Mouse (Mus musculus) layer of hippocampus, adult 8-10 months (tissue): ENCODE data around the gene Gm28230. TPM values are rescaled to one million over a fixed set of nuclear protein-coding genes. Genes with fewer than 3 reads are reported as not detected.

Experiments
- DNase-seq, 2 experiments: peaks; one replicate each; pipeline ENCODE4 v3.0.0; 2022; ENCODE audit warnings: low spot score in 2 of 2
- total RNA-seq, 4 experiments: library from RNA; stranded (reverse); gene quantifications; 2 replicates each; pipeline ENCODE4 v1.2.4; 2022

Gm28230 gene
- total RNA-seq, 4 experiments from 2014 or later: not detected

GRCm38 (mm10) chr2:74722949-74723348 lies 3.6 kb upstream of the Gm28230 start:
- no peak for DNase-seq

GRCm38 (mm10) chr2:74724244-74725015 lies 2.1 kb upstream of the Gm28230 start:
- DNase-seq: no peak

GRCm38 (mm10) chr2:74725171-74725570 lies 1.4 kb upstream of the Gm28230 start:
- DNase-seq: no peak

GRCm38 (mm10) chr2:74726973-74727639 lies 578 bp downstream of the Gm28230 start:
- no peak for DNase-seq

- DNase-seq: no peak
Observed at GRCm38 (mm10) chr2:74727640-74728302, 1.2 kb downstream of the Gm28230 start.

GRCm38 (mm10) chr2:74728303-74728680 lies 1.8 kb downstream of the Gm28230 start:
- no peak for DNase-seq

- no peak for DNase-seq
Observed at GRCm38 (mm10) chr2:74730331-74730730, 3.8 kb downstream of the Gm28230 start.

- no peak for DNase-seq
Observed at GRCm38 (mm10) chr2:74731055-74731454, 4.5 kb downstream of the Gm28230 start.

GRCm38 (mm10) chr2:74731799-74732512 lies 5.4 kb downstream of the Gm28230 start:
- DNase-seq: no peak

GRCm38 (mm10) chr2:74732513-74733316 lies 6.2 kb downstream of the Gm28230 start:
- DNase-seq: no peak

GRCm38 (mm10) chr2:74733317-74733661 lies 6.8 kb downstream of the Gm28230 start:
- DNase-seq: no peak

- DNase-seq: no peak
Observed at GRCm38 (mm10) chr2:74733765-74734164, 7.2 kb downstream of the Gm28230 start.

- no peak for DNase-seq
Observed at GRCm38 (mm10) chr2:74734451-74734850, 7.9 kb downstream of the Gm28230 start.

- no peak for DNase-seq
Observed at GRCm38 (mm10) chr2:74734996-74735811, 8.7 kb downstream of the Gm28230 start.

GRCm38 (mm10) chr2:74735851-74736687 lies 9.5 kb downstream of the Gm28230 start:
- no peak for DNase-seq

- no peak for DNase-seq
Observed at GRCm38 (mm10) chr2:74736688-74737577, 10.4 kb downstream of the Gm28230 start.

- DNase-seq: no peak
Observed at GRCm38 (mm10) chr2:74737578-74738070, 11.1 kb downstream of the Gm28230 start.
